Mouse (Mus musculus) R1 (cell line): ENCODE measurements around the gene Zfp82.

ENCODE experiments used
- DNase-seq: peaks from one replicate; pipeline ENCODE4 v3.0.0-alpha.2; 2018; ENCODE audit warnings: low read depth, low spot score

The Zfp82 gene

DNA sequence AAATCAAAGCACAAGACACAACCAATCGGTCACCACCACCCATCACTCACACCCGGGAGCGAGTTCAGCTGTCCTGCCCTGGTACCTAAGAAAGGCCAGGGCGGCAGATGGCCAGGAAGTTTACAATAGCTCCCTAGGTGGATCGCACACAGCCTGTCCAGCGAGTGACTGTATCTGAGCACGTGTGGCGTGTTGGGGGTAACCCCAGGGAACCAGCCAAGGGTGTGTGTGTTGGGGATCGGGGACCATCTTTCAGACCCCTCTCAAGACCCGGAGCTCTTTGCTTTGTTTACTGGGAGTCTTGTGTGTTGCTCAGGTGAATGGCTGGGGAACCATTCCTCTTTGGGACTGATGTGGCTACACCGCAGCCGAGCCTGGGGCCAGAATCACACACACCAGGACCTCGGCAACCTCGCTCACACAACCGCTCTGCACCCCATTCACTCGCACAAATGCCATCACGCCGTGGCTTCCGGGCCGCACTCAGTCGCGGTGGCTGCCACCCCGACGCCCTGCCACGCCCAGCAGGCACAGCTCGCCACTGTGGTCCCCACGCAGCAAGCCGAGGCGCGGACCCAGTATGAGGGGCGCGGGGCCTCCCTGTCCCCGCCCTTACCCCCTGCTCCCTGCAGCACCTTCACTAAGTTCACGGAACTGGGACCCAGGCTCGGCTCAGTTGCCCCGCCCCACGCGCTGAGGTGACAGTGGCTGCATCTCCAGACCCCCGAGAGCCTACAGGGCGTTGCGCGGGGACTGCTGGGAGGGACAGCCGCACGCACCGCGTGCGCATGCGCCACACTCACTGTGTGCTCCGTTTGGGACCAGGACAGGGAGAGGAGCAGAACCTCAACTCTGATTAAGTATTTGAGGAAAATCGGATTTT lies at the start of gene Zfp82:
Gene Zfp82, minus strand, starts transcription at position 755 of the 883 bp plus-strand sequence.
- peak; percentile 95 for DNase-seq

DNA sequence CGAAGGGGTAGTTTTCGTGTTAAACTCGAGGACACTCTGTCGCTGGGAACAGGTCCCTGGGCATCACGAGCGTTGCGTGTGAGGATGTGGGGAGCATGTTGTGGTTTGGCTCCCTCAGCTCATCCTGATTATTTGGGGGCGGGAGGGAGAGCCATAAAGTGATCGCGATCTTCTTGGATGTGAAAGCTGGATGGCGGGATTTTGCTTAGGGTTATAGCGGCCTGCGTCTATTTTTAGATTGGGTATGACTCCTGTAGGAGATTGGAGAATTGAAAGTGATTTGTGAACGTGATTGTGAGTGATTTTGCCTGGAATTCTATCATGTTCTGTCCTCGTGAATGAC lies 49.5 kb upstream of the Zfp82 start:
- DNase-seq, result peak; percentile 67

DNA sequence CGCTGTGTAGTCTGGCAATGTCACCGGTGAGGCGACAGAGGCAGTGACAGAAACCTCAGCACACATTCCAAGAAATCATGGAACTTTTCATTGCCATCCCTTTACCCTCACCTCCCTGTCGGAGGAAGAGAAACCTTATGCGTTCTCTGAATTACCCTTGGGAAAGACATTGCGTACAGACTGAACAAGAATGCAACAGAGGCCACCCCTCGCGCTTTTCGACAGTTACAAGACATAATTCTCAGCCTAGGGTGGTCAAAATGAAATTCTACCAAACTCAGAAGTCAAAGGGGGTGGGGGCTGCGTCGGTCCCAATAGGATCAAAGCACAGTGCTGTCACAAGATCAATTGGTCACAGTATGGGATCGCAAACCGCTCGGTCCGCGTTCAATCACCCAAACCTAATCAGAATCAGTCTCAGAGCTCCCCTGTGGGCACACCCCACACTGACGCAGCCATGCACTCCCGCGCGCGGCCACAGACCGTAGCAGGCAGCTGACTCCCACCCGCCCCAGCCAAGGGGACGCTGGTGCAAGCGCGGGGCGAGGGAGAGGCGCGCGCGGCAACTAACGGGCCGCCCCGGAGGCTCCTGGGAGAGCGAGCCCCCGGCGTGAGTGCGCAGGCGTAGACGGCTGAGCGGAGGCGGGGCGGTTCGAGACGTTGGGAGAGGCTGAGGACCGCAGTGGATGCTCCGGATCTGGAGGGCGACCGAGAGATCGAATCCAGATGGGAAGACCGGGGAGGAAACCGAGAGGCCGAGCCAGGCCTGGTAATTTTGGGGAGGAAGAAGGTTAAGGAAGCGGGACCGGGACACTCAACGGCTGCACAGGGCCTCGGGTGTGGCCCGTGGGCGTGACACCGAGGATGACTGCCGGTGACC lies 48.8 kb upstream of the Zfp82 start, which contains the start of gene Zfp382:
Gene Zfp382, plus strand, starts transcription at position 635 of the 880 bp plus-strand sequence.
- peak; percentile 93 for DNase-seq

DNA sequence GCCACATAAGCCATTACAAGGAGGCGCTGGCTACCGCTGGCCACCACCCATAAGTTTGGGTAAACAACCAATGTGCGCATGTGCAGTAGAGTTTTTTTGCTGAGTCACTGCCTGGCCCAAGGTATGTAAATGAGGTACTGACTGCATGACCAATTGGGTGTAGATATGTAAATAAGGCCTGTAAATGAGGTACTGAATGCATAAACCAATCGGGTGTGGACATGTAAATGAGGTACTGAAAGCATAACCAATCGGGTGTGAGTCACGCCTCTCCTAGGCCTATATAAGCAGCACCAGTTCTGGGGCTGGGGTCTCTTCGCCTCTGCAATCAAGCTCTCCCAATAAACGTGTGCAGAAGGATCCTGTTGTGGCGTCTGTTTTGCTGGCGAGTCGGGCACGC lies 45.2 kb upstream of the Zfp82 start:
- peak; percentile 82 for DNase-seq

DNA sequence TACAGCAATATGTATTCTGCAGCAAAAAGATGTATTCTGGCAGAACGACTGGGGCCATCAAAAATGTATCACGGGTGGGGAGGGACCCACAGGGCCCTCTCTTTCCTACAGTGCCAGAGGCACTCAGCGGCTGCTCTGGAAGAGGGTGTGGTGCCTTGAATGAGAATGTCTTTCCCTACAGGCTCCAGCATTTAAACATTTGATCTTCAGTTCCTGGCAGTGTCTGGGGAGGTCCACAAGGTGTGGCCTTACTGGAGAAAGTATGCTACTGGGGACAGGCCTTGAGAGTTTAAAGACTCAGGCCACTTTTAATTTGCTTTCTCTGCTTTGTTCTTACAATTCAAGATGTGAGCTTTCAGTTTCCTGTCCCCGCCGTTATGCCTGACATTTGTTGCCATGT lies 43.4 kb upstream of the Zfp82 start:
- DNase-seq, result peak; percentile 73

DNA sequence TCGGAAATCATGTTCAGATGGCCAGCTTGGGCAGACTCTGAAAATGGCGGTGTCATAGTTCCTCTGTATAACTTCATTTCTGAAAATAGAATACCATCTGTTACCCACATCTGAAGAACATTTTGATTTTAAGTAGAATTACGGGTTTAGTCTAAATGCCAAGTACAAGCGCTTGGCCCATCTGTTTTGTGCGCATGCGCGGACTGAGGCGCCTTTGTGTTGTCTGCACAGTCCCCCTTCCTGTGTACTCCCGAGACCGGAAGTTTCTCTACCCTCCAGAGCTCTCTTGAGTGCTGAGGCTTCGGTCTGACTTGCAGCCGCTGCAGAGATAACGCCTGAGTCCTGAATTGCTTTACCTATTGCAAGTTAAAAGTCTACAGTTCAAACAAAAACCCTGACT lies 26.6 kb upstream of the Zfp82 start:
- DNase-seq, result peak; percentile 93

DNA sequence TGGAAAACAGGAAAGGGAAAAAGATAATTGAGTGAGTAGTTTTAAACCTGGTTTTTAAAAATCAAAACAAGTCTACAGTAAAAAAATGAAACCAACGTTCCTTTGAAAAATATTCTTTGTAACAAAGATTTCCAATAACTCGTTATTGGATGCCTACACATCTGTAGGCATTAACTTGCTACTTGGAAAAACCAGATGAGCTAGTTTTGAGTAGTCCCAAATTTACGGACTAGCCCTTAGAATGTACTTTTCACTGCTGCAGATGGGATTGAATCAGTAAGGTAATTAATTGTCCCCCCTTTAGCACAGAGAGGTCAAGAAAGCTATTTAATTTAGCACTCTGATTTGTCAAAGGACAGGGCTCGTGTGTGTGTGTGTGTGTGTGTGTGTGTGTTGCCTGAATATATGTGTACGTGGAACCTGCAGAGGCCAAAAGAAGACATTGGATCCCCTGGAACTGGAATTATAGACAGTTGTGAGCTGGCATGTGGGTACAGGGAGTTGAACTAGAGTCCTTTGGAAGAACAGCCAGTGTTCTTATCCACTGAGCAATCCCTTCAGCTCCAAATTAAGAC lies 22.9 kb upstream of the Zfp82 start:
- no peak for DNase-seq

DNA sequence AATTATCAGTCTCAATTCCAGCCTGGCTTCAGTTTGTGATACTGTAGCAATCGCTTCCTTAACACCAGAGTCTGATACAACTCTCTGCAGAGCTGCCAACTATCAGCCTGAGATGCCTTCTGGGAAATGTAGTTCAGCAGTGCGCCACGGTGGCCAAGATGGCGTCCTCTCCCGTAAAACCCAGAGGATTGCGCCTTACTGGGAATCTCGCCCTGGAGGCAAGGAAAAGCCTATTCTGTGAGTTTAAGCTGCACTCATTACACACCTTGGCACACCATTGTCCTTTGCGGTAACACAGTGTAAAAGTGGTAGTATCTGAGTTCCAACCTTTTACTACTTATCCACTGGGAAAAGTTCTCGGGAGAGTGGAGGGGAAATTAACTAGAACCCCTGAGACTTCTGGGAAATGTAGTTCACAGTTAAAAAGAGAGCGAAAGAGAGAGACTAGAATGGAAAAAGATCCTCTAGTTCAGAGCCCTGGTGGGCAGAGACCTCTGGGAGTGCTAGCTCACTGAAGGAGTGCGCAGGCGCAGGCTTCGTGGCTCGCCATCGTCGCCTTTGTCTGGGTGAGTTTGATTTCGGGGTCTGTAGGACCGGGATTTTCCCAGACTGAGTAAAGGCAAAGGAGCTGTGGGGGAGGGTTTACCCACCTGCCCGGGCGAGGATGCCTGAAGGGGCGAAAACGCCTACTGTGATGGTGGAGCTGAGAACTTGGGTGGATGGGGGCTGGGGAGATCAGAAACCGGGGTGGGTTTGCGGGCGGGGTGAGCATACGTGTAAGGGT lies 22.1 kb upstream of the Zfp82 start, which contains the start of gene Zfp260:
Gene Zfp260, plus strand, starts transcription at position 132 of the 784 bp plus-strand sequence.
- DNase-seq, result peak; percentile 99

DNA sequence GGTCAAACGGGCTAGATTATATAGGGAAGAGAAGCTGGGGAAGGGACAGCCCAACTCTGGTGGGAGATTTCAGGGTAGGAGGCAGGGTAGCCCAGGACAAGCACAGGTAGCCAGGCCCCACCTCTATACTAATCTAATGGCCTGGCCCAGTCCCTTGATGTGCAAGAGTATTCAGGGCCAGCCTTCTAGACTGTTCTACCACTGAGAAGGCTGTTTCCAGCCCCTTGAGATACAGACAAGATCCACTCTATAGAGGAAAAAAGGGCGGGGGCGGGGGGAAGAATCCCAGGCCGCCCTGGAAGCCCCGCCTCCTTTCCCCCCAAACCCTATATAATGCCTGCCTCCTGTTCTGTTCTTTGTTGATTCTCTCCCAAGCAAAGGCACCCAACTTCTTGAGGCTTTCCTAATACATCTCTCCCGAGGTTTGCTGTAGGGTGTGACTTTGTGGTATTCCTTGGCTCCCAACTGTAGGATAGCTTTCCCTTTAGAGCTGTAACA lies 21.3 kb upstream of the Zfp82 start:
- peak; percentile 56 for DNase-seq

DNA sequence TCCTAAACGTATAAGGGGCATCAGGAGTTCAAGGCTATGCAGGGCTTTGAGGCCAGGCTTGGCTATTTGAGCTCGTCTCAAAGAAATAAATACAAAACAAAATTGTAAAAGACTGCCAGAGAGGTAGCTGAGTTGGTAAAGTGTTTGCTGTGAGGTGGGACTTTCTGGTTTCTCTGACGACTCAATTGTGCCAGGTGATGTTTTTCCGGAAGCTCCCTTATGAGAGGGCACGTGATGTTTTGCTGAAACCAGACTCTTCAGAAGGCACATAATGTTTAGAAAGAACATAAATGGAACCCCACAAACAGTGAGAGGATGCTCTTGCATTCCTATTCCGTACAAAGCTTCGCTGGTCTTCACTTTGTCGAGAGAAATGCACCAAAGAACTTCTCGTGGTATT lies 20.0 kb upstream of the Zfp82 start:
- DNase-seq, result no peak

DNA sequence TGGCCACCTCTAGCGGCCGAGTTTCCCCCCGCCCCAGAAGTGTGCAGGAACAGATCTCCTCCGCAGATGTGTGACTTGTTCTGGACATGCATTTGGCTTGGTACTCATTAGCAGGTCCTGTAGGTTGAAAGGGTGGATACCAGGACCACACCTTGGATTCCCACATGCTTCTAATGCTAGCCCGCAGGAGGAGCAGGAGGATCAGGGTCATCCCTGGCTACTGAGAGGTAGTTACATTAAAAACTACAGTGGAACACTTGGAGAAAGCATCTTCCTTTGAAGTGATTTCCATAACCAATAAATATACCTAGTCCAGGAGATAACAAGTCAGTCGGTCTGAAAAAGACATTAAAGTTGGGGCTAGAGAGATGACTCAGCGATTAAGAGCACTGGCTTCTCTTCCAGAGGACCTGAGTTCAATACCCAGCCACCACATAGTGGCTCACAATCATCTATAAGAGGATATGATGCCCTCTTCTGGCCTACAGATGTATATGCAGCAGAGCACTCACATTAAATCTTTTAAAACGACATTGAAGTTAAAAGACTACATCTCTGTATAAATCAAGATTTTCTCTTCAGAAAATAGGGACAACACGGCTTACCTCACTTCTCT lies 18.4 kb upstream of the Zfp82 start:
- DNase-seq, result peak; percentile 83

DNA sequence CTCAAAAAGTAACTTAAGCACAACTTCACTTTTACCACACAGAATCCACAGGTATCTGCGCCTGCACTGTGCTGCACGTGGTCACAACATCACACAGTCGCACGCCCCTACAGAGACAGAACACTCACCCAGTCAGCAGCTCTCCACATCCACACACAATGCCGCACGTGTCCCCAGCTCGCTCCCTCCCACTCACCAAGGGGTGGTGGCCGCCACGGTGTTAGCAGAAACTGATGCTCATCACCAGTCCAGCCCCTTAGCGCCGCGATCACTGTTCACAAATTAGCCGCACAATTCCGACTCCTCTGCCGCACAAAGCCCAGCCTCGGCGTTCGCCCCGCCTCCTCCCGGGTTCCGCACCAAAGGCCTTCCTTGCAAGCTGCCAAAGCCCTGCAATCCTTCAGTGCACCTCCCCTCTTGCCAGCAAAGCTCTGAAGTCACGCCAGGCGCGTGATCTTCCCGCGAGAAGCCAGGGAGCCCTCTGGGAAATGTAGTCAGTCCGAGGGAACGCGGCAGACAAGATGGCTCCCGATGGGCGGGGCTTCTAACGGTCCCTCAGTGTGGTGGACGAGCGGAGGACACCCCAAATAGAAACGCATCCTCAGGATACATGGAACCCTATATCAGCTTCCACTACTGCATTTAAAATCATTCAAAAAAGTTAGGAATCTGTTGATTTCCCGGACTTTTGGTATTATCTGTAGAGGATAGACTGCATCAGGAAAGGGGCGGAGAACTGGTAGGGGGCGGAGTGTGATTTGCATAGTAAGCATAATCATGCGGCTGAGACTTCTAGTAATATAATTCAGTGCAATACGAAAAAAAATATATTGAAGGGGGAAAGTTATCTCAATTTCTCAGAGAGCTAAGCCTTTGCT lies 17.6 kb upstream of the Zfp82 start, which contains the start of the genes Gm26920 and Zfp566:
Gene Gm26920, minus strand, starts transcription at position 319 of the 878 bp plus-strand sequence.
Gene Zfp566, minus strand, starts transcription at position 436 of the 878 bp plus-strand sequence.
- DNase-seq, result peak; percentile 99

DNA sequence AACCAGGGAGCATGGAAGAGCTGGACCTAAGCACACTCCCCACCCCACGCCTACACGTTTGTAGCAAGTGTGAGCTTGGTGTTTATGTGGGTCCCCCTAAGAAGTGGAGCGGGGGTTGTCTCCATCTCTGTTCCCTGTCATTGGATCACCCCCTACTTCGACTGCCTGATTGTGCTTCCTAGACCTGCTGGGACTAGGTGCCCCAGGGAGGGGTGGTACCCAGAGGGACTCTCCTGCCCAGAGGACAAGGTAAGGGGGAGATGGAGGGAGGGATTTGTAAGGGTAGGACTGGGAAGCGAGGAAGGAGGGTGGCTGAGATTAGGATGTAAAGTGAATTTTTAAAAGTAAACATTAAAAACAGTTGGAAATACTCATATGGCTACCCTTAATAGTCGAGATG lies 16.7 kb upstream of the Zfp82 start:
- DNase-seq, result no peak

DNA sequence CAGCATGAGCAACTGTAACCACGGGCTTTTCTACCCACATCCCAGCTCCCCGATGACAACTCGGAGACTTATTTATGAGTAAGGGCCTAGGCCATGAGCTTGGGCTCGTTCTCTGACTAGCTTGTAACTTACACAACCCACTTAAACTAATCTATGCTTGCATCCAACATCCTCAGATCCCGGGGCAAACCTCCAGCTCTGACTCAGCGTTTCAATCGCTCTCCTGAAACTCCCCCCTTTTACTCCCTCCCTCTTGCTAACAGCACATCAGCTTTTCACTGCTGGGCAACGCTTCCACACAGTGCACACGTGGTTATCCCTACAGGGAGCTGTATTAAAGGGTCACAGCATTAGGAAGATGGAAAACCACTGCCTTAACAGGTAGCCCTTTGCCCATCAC lies 13.8 kb upstream of the Zfp82 start:
- no peak for DNase-seq

DNA sequence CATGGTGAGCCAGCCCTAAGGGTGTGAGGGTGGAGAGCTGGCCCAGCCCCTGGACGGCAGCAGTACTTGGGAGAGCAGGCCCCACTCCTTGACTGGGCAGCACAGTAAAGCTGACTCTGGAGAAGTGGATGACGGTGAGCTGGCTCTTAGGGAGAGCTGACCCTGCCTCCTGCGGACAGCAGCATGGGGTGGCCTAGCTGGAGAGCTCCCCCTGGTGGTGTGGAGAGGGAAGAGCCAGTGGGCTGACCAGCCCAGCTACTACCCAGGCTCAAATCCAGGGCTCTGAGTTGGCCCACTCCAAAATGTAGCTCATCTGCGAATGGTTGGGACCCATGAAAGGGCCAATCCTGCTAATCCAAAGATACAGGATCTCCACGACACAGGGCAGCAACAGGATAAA lies 8.1 kb downstream of the Zfp82 start:
- no peak for DNase-seq

DNA sequence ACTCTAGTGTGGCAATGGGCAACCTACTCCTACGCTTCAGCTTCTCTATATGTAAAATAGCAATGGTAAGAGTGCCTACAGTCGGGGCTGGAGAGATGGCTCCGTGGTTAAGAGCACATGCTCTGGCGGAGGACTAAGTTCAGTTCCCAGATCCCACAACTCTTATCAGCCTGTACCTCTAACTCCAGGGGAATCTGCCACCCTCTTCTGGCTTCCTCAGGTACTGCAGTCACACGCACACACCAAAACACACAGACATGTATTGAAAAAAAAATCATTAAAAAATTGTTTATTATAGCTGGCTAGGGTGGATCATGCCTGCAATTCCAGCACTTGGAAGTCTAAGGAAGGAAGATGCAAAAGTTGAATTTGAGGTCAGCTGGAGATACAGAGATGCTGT lies 10.2 kb downstream of the Zfp82 start:
- DNase-seq, result peak; percentile 80

DNA sequence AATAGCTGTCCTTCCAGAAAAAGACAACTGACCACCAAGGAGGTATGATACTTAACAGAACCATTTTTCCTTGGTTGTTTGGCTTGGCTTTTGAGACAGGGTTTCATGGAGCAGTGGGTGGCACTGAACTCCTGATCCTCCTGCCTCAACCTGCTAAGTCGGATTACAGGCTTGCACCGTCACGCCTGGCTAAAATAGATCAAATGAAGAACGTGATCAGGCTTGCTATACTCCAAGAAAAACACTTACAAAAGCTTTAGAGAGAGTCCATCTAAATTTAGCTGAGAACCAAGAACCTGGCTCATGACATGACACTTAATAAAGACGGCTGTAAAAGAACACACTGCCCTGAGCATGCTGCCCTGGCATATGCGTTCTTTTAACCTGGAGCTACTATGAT lies 12.4 kb downstream of the Zfp82 start:
- DNase-seq, result no peak

DNA sequence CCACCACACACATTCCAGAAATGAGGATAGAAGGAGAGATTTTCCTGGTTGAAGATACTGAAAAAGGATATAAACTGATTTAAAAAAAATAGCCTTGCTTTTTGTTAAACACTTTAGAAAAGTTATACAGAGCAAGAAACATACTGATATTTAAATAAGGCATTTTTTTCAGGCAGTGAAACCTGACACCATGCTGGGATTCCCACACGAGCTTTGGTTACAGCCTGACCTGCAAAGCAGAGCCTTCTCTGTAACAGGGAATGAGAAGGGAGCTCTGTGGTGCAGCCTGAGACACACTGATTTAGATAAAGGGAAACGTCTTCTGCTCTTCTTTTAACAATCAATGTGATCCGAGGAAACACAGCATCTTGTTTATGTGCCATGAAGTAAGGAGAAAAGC lies 19.1 kb downstream of the Zfp82 start:
- DNase-seq, result no peak

DNA sequence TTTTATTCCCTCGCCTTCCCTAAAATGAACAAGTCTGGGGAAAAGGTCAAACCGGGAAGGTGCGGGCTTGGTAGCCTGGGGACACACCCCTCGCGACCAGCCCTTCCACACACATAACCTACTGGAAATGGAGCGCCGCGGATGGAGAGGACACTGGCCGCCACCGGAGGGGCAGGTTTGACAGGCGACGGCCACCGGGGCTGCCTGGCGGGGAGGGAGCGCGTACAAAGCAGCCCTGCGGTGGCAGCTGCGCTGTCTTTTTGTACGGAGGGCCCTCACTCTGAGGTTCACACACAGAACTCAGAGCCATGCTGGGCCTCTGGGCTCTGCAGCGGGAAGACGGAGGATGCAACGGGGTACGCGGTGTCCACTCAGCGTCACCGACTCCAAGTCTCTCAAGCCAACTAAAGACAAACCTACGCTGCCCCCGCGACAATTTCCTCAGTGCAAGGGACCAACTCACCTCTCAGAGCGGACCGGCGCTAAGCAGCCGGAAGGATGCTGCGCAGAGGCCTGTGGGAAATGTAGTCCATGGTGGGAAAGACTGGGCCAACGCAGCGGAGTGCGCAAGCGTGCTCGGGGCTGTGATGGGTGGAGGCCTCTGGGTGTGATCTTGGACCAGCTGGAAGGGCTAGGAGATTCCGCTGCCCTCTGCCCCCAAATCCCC lies 21.7 kb downstream of the Zfp82 start, which contains the start of gene Zfp14:
Gene Zfp14, minus strand, starts transcription at position 499 of the 667 bp plus-strand sequence.
- peak; percentile 93 for DNase-seq
